Mouse (Mus musculus) urinary bladder, adult 2 months (tissue): ENCODE data around the gene Mapt. TPM values are rescaled to one million over a fixed set of nuclear protein-coding genes. Genes with fewer than 3 reads are reported as not detected.

Experiments used
- DNase-seq: peaks from one replicate; pipeline ENCODE4 v3.0.0; 2022; ENCODE audit warnings: low spot score
- polyA plus RNA-seq: library from polyadenylated mRNA; depleted of rRNA; stranded (reverse); fragments of >200 nt; gene quantifications from 2 replicates; pipeline ENCODE4 v1.2.3, GENCODE M21; 2012

Gene Mapt
- polyA plus RNA-seq, 1 experiment: 1.5 TPM

DNA sequence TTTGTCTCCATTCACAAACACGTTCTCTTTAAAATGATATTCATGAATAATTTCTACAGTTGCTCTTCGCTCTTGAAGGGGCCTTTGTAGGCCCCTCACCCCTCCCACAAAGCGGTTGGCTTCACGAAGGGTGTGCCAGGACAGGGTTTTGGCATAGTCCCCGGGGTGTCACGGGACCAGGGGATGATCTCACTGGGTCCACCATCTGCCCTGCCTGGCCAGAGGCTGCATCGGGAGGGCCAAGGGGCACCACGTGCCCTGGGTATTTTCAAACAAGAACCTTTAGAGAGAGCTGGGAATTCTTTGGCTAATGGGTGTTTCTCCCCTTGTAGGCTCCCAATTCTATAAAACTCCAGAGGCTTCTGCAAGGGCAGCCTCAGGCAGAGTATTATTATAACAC is 41.2 kb downstream of the Mapt start:
- DNase-seq: no peak

DNA sequence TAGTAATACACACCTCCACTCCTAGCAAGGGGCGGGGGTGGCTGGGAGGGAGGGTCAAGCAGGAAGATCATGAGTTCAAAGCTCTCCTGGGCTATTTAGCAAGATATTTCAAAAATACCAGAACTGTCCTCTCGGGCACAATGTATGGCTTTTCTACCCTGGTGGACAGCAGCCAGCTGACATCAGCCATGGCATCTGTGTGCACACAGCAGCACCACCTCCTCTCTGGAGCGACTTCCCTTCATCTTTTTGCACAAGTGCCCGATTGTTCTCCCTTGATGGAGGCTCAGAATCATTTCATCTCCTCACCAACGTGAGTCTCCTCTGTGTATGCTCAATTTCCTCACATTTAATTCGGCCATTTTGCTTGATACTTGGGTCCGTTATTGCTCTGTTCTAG is 44.6 kb downstream of the Mapt start:
- DNase-seq: no peak

DNA sequence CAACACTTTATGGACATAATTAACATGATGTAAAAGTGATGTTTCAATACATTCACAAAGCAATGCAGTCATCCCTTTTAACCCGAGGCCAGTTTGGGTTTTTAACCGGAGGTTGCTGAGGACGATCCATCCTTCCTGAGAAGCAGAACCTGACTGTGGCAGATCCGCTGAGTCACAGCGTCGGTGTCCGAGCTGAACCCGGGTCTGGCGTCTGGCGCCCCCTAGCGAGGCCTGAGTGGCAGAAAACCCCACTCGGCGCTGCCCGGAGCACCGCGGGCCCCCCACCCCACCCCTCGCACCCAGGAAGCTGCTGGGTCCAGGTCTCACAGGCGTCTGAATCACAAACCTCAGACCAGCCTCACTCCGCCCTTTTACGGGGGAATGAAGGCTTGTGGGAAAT is 47.0 kb downstream of the Mapt start:
- no peak for DNase-seq

DNA sequence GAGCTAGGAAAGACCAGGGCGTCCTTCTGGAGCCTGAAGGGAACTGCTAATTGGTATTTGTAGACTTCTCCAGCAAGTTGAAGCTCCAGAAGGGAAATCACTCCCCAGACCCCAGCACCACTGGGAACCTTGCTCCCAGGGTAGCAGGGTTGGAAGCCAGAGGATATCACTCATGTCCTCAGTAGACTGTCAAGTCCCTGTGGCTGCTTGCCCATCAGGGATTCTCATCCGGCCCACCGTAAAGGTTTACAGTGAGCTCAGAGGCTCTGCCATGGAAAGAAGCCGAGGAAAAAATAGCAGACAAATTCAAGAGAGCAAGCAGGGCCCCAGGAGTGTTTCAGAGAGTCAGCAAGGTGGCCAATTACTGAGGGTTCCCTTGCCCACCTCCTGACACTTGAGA is 47.9 kb downstream of the Mapt start:
- DNase-seq: no peak

DNA sequence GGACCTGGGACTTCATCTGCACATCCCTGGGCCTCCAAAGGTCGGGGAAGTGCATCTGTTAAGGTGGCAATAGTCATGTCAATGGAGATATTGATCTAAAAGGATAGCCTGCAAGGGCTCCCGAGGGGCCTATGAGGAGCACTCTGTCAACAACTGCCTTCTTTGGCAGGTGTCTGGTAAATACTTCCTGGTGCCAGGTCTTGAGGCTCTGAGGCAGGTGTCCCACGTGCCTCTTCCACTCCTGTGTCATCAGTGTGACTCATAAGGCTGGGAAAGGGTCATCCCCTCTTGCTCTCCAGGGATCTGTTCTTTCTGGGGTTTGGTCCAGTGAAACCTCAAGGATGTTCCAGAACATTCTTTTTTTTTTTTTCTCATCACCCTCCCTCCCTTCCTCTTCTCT is 48.3 kb downstream of the Mapt start:
- DNase-seq: no peak

DNA sequence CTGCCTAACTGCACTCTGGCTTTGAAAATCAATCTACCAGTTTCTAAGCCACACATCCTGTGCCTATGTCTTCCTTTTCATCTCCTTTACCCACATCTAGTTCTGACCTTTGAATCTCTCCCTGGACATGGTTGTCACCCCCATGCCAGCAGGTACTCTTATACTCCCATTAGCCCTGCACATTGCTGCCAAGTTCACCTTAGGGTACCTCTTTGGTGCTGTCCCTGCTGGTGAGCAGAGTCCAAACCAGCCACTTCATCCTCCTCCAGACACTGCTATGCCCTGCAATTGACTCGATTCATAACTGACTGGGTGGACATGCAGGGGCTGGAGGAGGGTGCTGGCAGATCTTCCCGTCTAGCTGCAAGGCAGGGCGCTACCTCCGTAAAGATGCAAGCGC is 50.3 kb downstream of the Mapt start:
- no peak for DNase-seq

DNA sequence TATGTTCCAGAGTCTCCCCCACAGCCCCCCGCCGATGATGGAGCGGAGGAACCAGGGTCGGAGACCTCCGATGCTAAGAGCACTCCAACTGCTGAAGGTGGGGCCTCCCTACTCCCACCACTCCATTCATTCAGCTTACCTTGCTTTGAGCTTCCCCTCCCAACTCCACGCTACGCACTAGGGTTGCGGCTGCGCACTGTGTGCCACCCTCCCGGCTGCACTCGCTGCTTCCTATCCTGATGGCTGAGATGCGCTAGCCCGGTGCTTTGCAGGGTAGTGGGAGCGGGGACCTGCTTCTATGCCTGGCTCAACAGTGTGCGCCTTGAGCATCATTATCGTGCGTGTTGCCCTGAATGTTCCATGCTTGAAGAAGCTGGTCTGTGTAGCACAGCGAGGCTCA is 55.9 kb downstream of the Mapt start:
- DNase-seq: no peak

DNA sequence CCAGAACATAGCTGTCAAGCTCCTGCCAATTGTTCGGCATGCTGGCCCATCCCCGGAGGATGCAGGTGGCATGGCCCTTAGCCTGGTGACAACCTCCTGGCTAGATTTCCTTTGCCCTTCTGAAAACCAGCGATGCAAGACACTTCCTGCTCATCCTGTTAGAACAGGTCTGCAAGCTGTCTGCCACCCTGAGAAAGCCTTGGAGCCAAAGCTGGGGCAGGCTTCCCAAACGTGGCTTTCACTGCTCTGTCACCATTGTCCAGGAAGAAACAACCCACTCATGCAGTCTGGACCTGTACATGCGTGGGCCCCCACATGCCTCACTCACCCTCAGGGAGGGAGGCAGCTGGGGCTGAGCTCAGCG is 57.6 kb downstream of the Mapt start:
- DNase-seq: no peak

DNA sequence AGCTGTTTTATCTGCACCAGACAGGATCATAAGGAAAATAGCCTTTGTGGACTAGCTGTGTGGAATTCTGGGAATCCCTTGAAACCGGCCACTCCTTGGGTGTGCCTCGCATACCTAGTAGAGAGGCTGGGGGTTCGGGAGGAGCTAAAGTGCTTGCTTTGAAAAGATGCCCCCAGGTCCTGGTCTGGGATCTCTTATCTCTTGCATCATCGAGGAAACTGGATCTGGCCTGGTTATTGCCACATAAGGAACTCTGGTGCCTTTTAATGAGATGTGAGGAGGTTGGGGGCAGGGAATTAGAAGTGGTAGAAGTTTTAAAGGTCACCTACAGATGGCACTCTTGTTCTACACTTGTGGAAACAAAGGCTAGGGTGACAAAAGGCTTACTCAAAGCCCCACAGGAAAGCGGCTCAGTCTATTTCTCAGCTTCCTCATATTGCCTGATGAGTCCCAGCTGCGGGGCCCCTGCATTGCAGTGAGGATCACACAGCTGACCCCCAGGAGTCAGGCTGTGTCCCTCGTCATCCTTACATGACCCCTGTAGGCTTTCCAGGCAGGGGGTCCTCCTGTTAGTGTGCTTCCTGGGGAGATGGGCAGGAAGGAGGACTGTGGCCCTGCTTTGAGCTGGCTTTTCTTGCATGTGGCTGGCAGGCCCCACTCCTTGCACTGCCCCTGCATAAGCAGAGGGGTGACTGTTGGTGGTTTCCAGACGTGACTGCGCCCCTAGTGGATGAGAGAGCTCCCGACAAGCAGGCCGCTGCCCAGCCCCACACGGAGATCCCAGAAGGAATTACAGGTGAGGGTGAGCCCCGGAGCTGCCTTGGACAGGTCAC is 58.2 kb downstream of the Mapt start:
- no peak for DNase-seq

DNA sequence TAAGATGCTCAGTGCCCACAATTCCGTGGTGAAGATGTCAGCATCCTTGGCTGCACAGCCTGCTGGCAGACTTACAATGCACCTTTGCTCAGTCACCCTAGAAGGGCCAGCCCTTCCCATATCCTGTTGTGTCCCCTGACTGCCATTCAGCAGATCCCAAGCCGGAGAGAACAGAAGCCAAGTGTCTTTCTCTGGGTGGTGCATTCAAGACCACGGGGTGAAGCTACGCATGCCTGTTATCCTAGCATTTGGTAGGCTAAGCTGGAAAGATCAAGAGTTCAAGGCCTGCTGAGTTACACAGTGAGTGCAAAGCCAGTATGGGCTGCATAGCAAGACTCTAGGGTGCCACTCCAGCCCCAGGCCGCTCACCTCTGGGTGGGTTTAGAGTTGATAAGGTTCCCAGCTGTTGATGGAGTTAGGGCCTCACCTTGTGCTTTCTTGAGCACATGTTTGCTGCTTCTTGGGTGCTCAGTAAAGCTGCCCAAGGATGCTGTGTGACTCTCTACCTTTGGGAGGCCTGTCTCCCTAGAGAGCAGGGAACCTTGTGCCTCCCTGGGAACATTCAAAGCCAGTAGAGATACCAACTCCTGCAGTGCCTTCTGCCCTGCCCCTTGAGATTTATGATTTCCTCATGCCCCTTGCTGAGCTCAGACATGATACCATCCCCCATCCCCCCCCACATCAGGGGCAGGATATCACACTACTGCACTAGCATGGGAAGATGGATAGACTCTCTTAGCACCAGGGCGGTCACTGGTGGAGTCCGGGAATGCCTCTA is 61.4 kb downstream of the Mapt start:
- DNase-seq: no peak

DNA sequence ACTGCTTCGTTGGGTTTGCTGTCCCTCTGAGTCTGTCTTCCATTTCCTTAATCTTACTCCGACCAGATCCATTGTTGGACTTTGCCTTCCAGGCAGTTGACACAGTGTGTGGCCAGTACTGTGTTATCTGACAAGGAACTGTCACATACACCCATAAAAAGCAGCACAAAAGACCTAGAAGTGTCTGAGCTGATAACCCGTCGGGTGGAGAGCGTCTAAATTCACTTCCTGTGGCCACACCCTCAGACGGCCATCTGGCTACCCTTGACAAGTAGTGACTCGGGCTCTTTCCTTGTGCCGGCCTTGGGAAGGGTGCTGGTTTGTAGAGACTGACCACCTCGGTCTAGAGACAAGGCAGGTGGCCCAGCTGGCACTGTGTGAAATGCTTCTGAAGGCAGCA is 62.1 kb downstream of the Mapt start:
- DNase-seq: no peak

DNA sequence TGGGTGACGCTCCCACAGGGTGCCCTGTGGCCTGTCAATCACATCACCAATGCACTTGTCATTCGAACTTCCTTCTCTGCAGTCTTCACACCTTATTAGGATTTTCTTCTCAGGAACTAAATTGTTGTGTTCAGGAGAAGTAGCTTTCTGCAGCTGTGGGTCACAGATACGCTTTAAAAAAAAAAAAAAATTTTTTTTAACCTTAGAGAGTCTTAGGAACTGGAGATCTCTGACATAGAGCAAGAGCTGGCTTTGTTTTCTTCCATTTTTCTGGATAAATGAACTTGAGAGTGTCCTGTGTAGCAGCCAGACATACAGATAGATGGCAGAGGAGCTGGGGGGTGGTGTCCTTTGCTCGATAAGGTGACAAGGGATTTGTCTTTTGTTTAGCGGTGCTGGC is 64.0 kb downstream of the Mapt start:
- DNase-seq: no peak

DNA sequence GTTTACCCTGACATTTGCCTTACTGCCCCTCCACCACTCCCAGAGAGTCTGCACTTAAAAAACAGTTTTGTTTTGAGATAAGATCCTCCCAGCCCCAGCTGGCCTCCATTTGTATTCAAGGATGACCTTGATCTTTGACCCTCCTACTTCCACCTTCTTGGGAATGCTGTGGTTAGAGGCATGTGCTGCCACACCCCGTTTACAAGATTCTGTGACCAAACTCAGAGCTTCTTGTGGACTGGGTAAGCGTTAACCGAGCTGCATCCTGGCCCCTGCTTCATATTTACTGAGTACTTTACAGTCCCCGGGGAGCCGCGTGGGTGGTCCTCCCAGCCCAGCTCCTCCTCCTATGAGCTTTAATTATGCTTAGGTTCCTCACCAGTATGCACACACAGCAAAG is 64.5 kb downstream of the Mapt start:
- DNase-seq: no peak

DNA sequence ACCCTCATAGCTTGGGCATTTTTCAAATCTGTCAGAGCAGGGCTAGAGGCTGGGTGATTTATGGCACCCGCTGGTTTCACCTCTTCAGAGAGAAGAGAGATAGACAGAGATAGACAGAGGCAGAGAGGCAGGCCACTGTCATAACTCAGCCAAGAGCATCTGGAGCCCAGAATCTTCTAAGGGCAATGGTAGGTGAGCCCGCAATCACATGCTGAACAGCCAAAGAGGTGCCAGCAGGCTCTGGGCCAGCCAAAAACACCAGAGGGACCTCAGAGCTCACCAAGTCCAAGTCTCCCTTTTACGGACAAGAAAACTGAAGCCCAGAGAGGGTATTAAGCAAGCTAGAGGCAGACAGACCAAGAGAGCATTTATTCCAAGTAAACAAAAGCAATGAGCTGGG is 66.5 kb downstream of the Mapt start:
- no peak for DNase-seq

DNA sequence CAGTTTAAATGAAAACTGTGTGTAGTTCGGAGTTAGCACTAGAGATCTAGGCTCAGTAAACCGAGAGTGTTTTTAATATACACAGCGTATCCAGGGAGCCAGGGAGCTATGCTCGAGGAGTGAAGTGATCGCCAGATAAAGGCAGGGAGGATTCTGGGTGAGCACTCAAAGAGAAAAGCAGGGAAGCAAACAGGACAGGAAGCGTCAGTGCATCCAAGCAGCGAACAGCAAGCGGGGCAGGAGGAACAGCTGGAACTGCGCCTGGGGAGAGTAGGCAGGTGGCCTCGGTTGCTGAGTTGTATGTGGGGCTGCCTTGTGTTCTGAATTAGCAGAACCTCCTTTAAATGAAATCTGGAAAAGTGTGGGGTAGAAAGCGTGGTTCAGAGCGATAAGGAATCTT is 71.4 kb downstream of the Mapt start:
- DNase-seq: no peak

DNA sequence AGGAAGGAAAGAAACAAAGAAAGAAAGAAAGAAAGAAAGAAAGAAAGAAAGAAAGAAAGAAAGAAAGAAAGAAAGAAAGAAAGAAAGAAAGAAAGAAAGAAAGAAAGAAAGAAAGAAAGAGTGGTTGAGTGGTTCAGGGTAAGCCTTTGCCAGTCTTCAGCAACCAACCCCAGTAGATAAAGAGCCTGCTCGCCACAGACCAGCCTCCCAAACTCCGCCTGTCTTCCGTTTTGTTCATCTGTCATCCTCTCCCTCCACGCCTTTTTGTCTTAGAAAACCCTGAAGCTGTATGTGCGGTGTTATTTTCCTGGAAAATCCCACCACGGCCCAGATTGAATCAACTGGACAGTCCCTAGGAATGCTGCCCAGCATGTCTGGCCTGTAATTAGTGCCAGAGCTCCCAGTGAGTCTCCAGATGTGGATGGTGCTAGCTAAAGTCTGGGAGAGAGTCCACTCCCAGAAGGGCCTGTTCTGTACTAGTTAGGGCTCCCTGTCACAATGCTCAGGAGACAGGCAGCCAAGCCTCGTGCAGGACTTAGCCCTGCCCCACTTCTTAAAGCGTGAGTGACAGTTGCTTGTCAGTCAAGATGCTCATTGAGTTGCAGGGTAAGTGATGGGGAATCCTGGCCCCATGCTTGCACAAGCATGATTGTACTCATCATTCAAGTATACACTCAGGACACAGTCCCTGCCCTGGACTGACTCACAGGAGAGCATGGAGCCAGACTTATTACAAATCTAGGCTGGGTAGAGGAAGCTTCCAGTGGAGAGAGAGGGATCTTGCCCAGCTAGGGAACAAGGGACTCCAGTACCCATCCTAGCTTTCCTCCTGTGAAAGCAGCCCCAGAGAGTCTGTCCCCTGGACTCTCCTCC is 72.1 kb downstream of the Mapt start:
- DNase-seq: no peak

DNA sequence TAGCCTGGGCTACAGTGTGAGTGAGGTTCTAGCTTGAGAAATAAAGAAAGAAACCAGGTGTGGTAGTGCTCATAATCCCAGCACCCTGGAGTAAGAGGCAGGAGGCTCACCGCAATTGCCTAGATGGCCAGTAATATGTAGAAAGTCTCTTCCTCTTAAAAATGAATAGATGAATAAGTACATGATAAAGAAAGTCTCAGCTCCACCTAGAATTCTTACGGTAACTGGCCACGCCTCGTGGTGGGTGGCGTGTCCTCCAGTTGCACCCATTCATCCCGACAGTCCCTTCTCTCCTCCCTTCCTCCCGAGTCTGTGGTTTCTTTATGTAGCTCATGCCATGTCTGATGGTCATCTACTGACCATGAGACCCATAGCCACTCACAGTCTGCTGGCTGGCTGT is 74.5 kb downstream of the Mapt start:
- DNase-seq: no peak

DNA sequence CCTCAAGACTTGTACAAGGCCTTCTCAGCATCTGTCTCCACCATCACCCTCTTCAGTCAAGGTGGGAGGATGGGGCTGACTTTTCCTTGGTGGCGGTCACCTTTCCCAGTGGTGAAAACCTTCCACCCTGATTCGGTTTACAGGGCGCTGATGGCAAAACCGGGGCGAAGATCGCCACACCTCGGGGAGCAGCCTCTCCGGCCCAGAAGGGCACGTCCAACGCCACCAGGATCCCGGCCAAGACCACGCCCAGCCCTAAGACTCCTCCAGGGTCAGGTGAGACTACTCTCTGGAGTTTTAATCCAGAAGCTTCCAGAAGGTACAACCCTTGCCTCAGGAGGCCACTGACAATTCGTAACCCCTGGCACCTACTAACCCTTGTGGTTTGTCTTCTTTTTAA is 75.3 kb downstream of the Mapt start:
- DNase-seq: no peak

DNA sequence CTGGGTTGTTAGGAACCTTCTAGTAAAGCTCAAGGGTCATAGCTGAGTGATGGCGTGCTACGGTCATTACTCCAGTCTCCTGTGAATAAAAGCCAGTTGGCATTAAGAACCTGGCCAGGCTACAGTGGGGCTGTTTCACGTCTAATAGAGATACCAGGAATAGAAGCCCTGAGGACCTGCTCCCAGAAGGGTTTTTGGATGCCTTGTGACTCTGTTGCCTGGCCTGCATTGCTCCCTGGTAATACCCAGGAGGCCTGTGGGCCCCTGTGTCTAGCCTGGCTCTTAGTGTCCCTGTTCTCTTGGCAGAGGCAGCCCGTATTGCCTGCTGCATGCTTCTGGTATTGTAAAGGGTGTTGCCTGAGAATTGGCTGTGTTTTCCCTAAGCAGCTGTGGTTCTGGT is 75.9 kb downstream of the Mapt start:
- no peak for DNase-seq

DNA sequence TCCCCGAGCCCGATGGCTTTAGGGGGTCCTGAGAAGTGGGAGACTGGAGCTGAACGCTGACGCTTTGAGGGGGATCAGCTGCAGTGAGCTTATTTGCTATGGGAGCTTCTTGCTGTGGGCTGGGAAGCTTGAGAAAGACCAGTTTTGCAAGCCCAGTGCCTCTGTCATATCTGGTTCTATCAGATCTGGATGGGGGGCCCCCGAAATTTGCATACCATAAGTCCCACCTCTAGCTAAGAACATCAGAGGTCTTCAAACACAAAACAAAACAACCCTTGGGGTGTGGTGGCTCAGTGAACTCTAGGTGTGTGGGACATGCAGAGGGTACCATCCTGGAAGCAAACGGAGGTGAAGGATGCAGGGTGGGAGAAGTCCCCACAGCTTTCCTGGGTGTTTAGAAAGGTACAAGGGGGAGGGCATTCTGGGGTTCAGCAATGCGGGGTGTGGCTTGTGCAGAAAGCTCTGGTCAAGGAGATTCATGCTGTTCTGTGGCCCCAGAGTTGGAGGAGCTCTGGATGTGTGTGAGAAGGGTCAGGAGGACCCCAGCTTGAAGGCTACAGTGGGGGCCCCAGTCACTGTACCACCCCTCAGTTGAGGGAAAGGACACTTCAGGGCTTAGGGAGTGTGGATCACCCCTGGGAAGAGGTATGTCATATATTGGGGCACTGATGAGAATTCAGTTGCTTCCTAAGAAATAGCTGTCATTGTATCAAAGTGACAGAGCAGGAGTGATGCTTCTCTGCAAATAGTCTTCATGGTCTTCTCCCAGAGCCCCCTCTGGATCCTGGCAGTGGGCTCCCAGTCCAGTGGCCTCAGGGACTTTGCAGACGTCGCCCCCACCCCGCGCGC is 78.4 kb downstream of the Mapt start:
- DNase-seq: no peak

DNA sequence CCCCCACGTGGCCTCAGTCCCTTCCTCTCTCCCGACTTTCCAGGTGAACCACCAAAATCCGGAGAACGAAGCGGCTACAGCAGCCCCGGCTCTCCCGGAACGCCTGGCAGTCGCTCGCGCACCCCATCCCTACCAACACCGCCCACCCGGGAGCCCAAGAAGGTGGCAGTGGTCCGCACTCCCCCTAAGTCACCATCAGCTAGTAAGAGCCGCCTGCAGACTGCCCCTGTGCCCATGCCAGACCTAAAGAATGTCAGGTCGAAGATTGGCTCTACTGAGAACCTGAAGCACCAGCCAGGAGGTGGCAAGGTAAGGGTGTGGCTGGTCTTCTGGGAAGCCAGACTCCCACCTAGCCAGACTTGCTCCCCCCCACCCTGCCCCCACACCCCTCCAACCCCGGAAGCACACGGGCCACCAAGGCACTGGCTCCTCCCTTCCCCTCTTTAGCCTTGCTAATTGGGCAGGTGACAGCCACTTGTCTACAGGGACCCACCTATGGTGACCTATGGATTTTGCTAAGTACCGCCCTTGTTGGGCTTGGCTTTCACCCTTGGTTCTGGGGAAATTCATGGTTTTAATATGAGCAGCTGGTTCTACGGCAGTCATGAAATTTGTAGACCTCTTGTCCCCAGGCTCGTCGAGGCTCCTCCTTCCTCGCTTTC is 79.2 kb downstream of the Mapt start:
- DNase-seq: no peak
